Mouse (Mus musculus): ENCODE measurements around the gene Dlx1. TPM values are rescaled to one million over a fixed set of nuclear protein-coding genes. Genes with fewer than 3 reads are reported as not detected.

Gene Dlx1
- total and polyA plus RNA-seq, 3 experiments: 0.98 to 3.0 (median 2.4) TPM

- Histone ChIP-seq H3K4me3 (ENCODE audit: low read depth, low read length) (peak overlapping the region; percentile 8; the same call in 1 of the 2 replicates), H3K9me3 (replicated peaks) (peaks cover 22% of the 10 kb centered on the region), H3K4me1 (ENCODE audit: insufficient read depth, low read depth, low read length) (peaks cover 47% of the 10 kb centered on the region), H3K27me3 (ENCODE audit: insufficient read depth, low read length) (peaks cover 76% of the 10 kb centered on the region), H3K36me3 (replicated peaks) (no peaks in the 10 kb centered on the region)
- no peak for ATAC-seq (ENCODE audit: extremely low read depth, insufficient number of reproducible peaks, low FRiP score, poor library complexity, severe bottlenecking)
- no peak for DNase-seq (ENCODE audit: low spot score)
- TF ChIP-seq CTCF (IDR thresholded peaks at IDR 0.05; ENCODE audit: low read depth, low read length) (no peak), GATA1 (IDR thresholded peaks at IDR 0.05; ENCODE audit: borderline replicate concordance, low read length) (no peak), TAL1 (conservative IDR thresholded peaks at IDR 0.05; ENCODE audit: low read depth, low read length) (no peak), POLR2AphosphoS5 (IDR thresholded peaks at IDR 0.05; ENCODE audit: insufficient replicate concordance, low read depth, low read length) (no peak), GATA2 (IDR thresholded peaks at IDR 0.05; ENCODE audit: borderline replicate concordance, low read depth, low read length) (no peak)
Measured at GRCm38 (mm10) chr2:71544391-71545285, 16.7 kb downstream of the Dlx1 start.

- H3K4me3 ChIP-seq (ENCODE audit: low read depth, low read length): peak overlapping the region; percentile 67; the same call in 1 of the 2 replicates
- peaks cover 75% of the 10 kb centered on the region for H3K27me3 ChIP-seq (ENCODE audit: insufficient read depth, low read length)
- peaks cover 22% of the 10 kb centered on the region for H3K9me3 ChIP-seq (replicated peaks)
- no peaks in the 10 kb centered on the region for H3K36me3 ChIP-seq (replicated peaks)
- DNase-seq (ENCODE audit: low spot score): no peak
- ATAC-seq (ENCODE audit: extremely low read depth, insufficient number of reproducible peaks, low FRiP score, poor library complexity, severe bottlenecking): no peak
- TF ChIP-seq GATA2 (IDR thresholded peaks at IDR 0.05; ENCODE audit: borderline replicate concordance, low read depth, low read length): no peak
- TF ChIP-seq GATA1 (IDR thresholded peaks at IDR 0.05; ENCODE audit: borderline replicate concordance, low read length): no peak
- TF ChIP-seq CTCF (IDR thresholded peaks at IDR 0.05; ENCODE audit: low read depth, low read length): no peak
- TF ChIP-seq POLR2AphosphoS5 (IDR thresholded peaks at IDR 0.05; ENCODE audit: insufficient replicate concordance, low read depth, low read length): no peak
- no peak for TF ChIP-seq TAL1 (conservative IDR thresholded peaks at IDR 0.05; ENCODE audit: low read depth, low read length)
- peaks cover 41% of the 10 kb centered on the region for H3K4me1 ChIP-seq (ENCODE audit: insufficient read depth, low read depth, low read length)
Measured at GRCm38 (mm10) chr2:71545401-71545881, 17.5 kb downstream of the Dlx1 start.

GRCm38 (mm10) chr2:71545882-71546639 lies 18.1 kb downstream of the Dlx1 start:
- DNase-seq (ENCODE audit: low spot score) (no peak), ATAC-seq (ENCODE audit: extremely low read depth, insufficient number of reproducible peaks, low FRiP score, poor library complexity, severe bottlenecking) (no peak)
- H3K36me3 ChIP-seq (replicated peaks): no peaks in the 10 kb centered on the region
- peaks cover 22% of the 10 kb centered on the region for H3K9me3 ChIP-seq (replicated peaks)
- peak overlapping the region; percentile 67 for H3K4me3 ChIP-seq (ENCODE audit: low read depth, low read length)
- no peak for TF ChIP-seq CTCF (IDR thresholded peaks at IDR 0.05; ENCODE audit: low read depth, low read length)
- TF ChIP-seq TAL1 (conservative IDR thresholded peaks at IDR 0.05; ENCODE audit: low read depth, low read length): no peak
- no peak for TF ChIP-seq GATA1 (IDR thresholded peaks at IDR 0.05; ENCODE audit: borderline replicate concordance, low read length)
- TF ChIP-seq GATA2 (IDR thresholded peaks at IDR 0.05; ENCODE audit: borderline replicate concordance, low read depth, low read length): no peak
- no peak for TF ChIP-seq POLR2AphosphoS5 (IDR thresholded peaks at IDR 0.05; ENCODE audit: insufficient replicate concordance, low read depth, low read length)
- peaks cover 35% of the 10 kb centered on the region for H3K4me1 ChIP-seq (ENCODE audit: insufficient read depth, low read depth, low read length)
- H3K27me3 ChIP-seq (ENCODE audit: insufficient read depth, low read length): peaks cover 71% of the 10 kb centered on the region

GRCm38 (mm10) chr2:71546640-71547071 lies 18.7 kb downstream of the Dlx1 start, which contains the start of gene Dlx2:
Gene Dlx2 (minus strand): TSS chr2:71546754.
- H3K4me1 ChIP-seq (ENCODE audit: insufficient read depth, low read depth, low read length): peaks cover 31% of the 10 kb centered on the region
- ATAC-seq (ENCODE audit: extremely low read depth, insufficient number of reproducible peaks, low FRiP score, poor library complexity, severe bottlenecking): no peak
- peak within 1 kb of the TSS; percentile 67 for H3K4me3 ChIP-seq (ENCODE audit: low read depth, low read length)
- H3K9me3 ChIP-seq (replicated peaks): peaks cover 22% of the 10 kb centered on the region
- H3K27me3 ChIP-seq (ENCODE audit: insufficient read depth, low read length): peaks cover 71% of the 10 kb centered on the region
- no peaks in the 10 kb centered on the region for H3K36me3 ChIP-seq (replicated peaks)
- no peak for DNase-seq (ENCODE audit: low spot score)
- no peak for TF ChIP-seq CTCF (IDR thresholded peaks at IDR 0.05; ENCODE audit: low read depth, low read length)

DNA sequence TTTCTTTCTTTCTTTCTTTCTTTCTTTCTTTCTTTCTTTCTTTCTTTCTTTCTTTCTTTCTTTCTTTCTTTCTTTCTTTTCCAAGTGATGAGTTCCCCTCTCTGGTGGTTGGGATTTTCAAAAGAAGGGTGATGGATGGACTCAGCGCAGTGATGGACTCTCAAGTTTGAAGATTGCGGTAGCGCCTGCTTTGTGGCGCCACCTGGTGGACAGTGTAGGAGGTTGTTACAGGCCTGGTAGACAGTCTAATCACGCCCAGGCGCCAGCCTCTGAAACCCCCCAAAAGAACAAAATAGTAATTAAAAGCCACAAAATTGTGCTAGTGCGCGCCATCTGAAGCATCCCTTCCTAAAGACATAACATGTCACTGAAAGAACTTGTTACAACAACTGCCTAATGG lies 19.9 kb downstream of the Dlx1 start:
- Histone ChIP-seq H3K36me3 (replicated peaks) (no peaks in the 10 kb centered on the region), H3K4me1 (ENCODE audit: insufficient read depth, low read depth, low read length) (peaks cover 25% of the 10 kb centered on the region), H3K9me3 (replicated peaks) (peaks cover 22% of the 10 kb centered on the region), H3K27me3 (ENCODE audit: insufficient read depth, low read length) (peaks cover 66% of the 10 kb centered on the region), H3K4me3 (ENCODE audit: low read depth, low read length) (no peak overlapping the region)
- no peak for DNase-seq (ENCODE audit: low spot score)
- TF ChIP-seq GATA2 (IDR thresholded peaks at IDR 0.05; ENCODE audit: borderline replicate concordance, low read depth, low read length): no peak
- no peak for TF ChIP-seq POLR2AphosphoS5 (IDR thresholded peaks at IDR 0.05; ENCODE audit: insufficient replicate concordance, low read depth, low read length)
- TF ChIP-seq GATA1 (IDR thresholded peaks at IDR 0.05; ENCODE audit: borderline replicate concordance, low read length): no peak
- no peak for TF ChIP-seq TAL1 (conservative IDR thresholded peaks at IDR 0.05; ENCODE audit: low read depth, low read length)
- TF ChIP-seq CTCF (IDR thresholded peaks at IDR 0.05; ENCODE audit: low read depth, low read length): peak; percentile 60
- peak; percentile 8; the same call in 1 of the 2 replicates for ATAC-seq (ENCODE audit: extremely low read depth, insufficient number of reproducible peaks, low FRiP score, poor library complexity, severe bottlenecking)

DNA sequence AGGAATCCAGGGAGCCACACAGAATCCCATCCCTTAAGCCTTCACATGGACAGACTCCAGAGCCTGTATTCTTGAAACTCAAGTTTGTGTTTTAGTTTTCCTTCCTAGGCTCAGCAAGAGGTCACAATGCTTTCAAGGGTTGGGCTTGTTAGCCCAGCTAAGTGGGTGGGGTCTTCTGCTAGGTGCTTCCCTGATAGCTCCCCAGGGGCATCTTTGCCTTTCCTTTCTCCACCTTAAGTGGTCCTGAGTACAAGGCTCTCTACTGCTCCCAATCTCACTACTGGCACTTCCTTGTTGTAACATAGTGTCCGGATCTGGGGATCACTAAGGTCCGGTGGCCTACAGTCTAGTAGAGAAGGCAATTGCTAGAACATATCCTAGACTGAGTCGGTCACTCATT lies 22.4 kb downstream of the Dlx1 start:
- no peak for TF ChIP-seq GATA1 (IDR thresholded peaks at IDR 0.05; ENCODE audit: borderline replicate concordance, low read length)
- TF ChIP-seq POLR2AphosphoS5 (IDR thresholded peaks at IDR 0.05; ENCODE audit: insufficient replicate concordance, low read depth, low read length): no peak
- TF ChIP-seq CTCF (IDR thresholded peaks at IDR 0.05; ENCODE audit: low read depth, low read length): no peak
- no peak for TF ChIP-seq TAL1 (conservative IDR thresholded peaks at IDR 0.05; ENCODE audit: low read depth, low read length)
- no peak for TF ChIP-seq GATA2 (IDR thresholded peaks at IDR 0.05; ENCODE audit: borderline replicate concordance, low read depth, low read length)
- no peak for ATAC-seq (ENCODE audit: extremely low read depth, insufficient number of reproducible peaks, low FRiP score, poor library complexity, severe bottlenecking)

More for the DNA sequence above, 22.4 kb downstream of the Dlx1 start:
- Histone ChIP-seq H3K4me3 (ENCODE audit: low read depth, low read length) (no peak overlapping the region), H3K36me3 (replicated peaks) (no peaks in the 10 kb centered on the region), H3K4me1 (ENCODE audit: insufficient read depth, low read depth, low read length) (peaks cover 15% of the 10 kb centered on the region), H3K27me3 (ENCODE audit: insufficient read depth, low read length) (peaks cover 45% of the 10 kb centered on the region), H3K9me3 (replicated peaks) (peaks cover 14% of the 10 kb centered on the region)
- no peak for DNase-seq (ENCODE audit: low spot score)
